Mouse (Mus musculus) liver, embryonic 13.5 days (tissue): ENCODE measurements around the gene Ebf1. TPM values are rescaled to one million over a fixed set of nuclear protein-coding genes. Genes with fewer than 3 reads are reported as not detected.

Experiments used
- ATAC-seq: fragments of 200-750 bp; cut with Nextera tagmentation; 2 replicates; pipeline ENCODE4 v1.8.0; 2017; ENCODE audit warnings: low read depth, mild to moderate bottlenecking, moderate number of reproducible peaks, moderate library complexity
- DNase-seq: peaks from one replicate; pipeline ENCODE4 v3.0.0; 2022
- H3K27ac ChIP-seq: fragments of 300-500 bp; sonication (generic); 2 replicates; pipeline ENCODE4 v1.5.1; 2015; ENCODE audit warnings: moderate library complexity, mild to moderate bottlenecking, inconsistent platforms
- H3K27me3 ChIP-seq: fragments of 300-500 bp; sonication (generic); 2 replicates; pipeline ENCODE4 v1.6.1; 2015; ENCODE audit warnings: mild to moderate bottlenecking, inconsistent platforms
- H3K36me3 ChIP-seq: fragments of 300-500 bp; sonication (generic); 2 replicates; pipeline ENCODE4 v1.6.1; 2015; ENCODE audit warnings: mild to moderate bottlenecking, inconsistent platforms
- H3K4me1 ChIP-seq: fragments of 300-500 bp; sonication (generic); replicated peaks from 2 replicates; pipeline ENCODE4 v1.6.1; 2015; ENCODE audit warnings: inconsistent platforms
- H3K4me2 ChIP-seq: fragments of 300-500 bp; sonication (generic); 2 replicates; pipeline ENCODE4 v1.6.1; 2015; ENCODE audit warnings: inconsistent platforms, mild to moderate bottlenecking, moderate library complexity
- H3K4me3 ChIP-seq: fragments of 300-500 bp; sonication (generic); replicated peaks from 2 replicates; pipeline ENCODE4 v1.5.1; 2015; ENCODE audit warnings: mild to moderate bottlenecking, inconsistent platforms
- H3K9ac ChIP-seq: fragments of 300-500 bp; sonication (generic); 2 replicates; pipeline ENCODE4 v1.6.1; 2015; ENCODE audit warnings: mild to moderate bottlenecking, inconsistent platforms
- H3K9me3 ChIP-seq: fragments of 300-500 bp; sonication (generic); replicated peaks from 2 replicates; pipeline ENCODE4 v1.6.1; 2016; ENCODE audit warnings: inconsistent platforms
- whole genome bisulfite sequencing: fragments of 180-500 bp; shearing (Covaris S2); methylation state at CpG from one replicate; pipeline ENCODE4 v1.1.7; 2015; ENCODE audit not compliant: insufficient replicate concordance; 5-methylcytosine and 5-hydroxymethylcytosine counted together
- polyA plus RNA-seq: library from polyadenylated mRNA; unstranded; fragments of >200 nt; fragmentation: Nextera tagmentation; extraction: Ambion mirVana; gene quantifications from 2 replicates; pipeline ENCODE4 v1.2.1, GENCODE M21; 2015

The Ebf1 gene
- polyA plus RNA-seq, 1 experiment from 2014 or later = 0.31 TPM

GRCm38 (mm10) chr11:44619887-44620693 lies 3.0 kb downstream of the Ebf1 start:
- ATAC-seq (no peak), DNase-seq (no peak)
- H3K36me3 ChIP-seq = no peaks in the 10 kb centered on the region
- peaks cover 76% of the 10 kb centered on the region for H3K27me3 ChIP-seq
- peaks cover 9% of the 10 kb centered on the region; the same call in 1 of the 2 replicates for H3K4me1 ChIP-seq
- peak overlapping the region; percentile 26 for H3K4me2 ChIP-seq
- no peaks in the 10 kb centered on the region for H3K9me3 ChIP-seq
- H3K27ac ChIP-seq = no peak overlapping the region
- 4% methylated on average over 41 of the region's 41 CpGs for WGBS
- peak overlapping the region; percentile 22 for H3K4me3 ChIP-seq
- H3K9ac ChIP-seq = no peak overlapping the region

- DNase-seq = no peak
- Histone ChIP-seq H3K36me3 (no peaks in the 10 kb centered on the region), H3K27me3 (peaks cover 68% of the 10 kb centered on the region), H3K4me3 (no peak overlapping the region), H3K4me2 (no peak overlapping the region), H3K27ac (no peak overlapping the region), H3K9ac (no peak overlapping the region), H3K9me3 (no peaks in the 10 kb centered on the region), H3K4me1 (peaks cover 9% of the 10 kb centered on the region; the same call in 1 of the 2 replicates)
- no peak for ATAC-seq
- WGBS = 36% methylated on average over 19 of the region's 19 CpGs
These were observed 3.8 kb downstream of the Ebf1 start for GRCm38 (mm10) chr11:44620694-44621446.

GRCm38 (mm10) chr11:44621615-44622014 lies 4.5 kb downstream of the Ebf1 start:
- Histone ChIP-seq H3K9ac (no peak overlapping the region), H3K27ac (no peak overlapping the region), H3K4me2 (no peak overlapping the region), H3K4me3 (no peak overlapping the region), H3K27me3 (peaks cover 61% of the 10 kb centered on the region), H3K36me3 (no peaks in the 10 kb centered on the region), H3K9me3 (no peaks in the 10 kb centered on the region), H3K4me1 (peaks cover 7% of the 10 kb centered on the region; the same call in 1 of the 2 replicates)
- WGBS = 55% methylated on average over 10 of the region's 10 CpGs
- ATAC-seq (no peak), DNase-seq (no peak)

- Histone ChIP-seq H3K4me3 (no peak overlapping the region), H3K9ac (no peak overlapping the region), H3K4me2 (no peak overlapping the region), H3K27ac (no peak overlapping the region), H3K4me1 (peaks cover 3% of the 10 kb centered on the region; the same call in 1 of the 2 replicates), H3K27me3 (peaks cover 55% of the 10 kb centered on the region), H3K36me3 (no peaks in the 10 kb centered on the region), H3K9me3 (no peaks in the 10 kb centered on the region)
- ATAC-seq (no peak), DNase-seq (no peak)
- 39% methylated on average over 11 of the region's 11 CpGs for WGBS
These were observed 5.1 kb downstream of the Ebf1 start for GRCm38 (mm10) chr11:44622023-44622731.

- Histone ChIP-seq H3K9me3 (no peaks in the 10 kb centered on the region), H3K9ac (no peak overlapping the region), H3K4me1 (no peaks in the 10 kb centered on the region), H3K27ac (no peak overlapping the region), H3K4me2 (no peak overlapping the region), H3K36me3 (no peaks in the 10 kb centered on the region), H3K4me3 (no peak overlapping the region), H3K27me3 (peaks cover 36% of the 10 kb centered on the region)
- ATAC-seq (no peak), DNase-seq (no peak)
- 42% methylated on average over 5 of the region's 5 CpGs for WGBS
These were observed 7.4 kb downstream of the Ebf1 start for GRCm38 (mm10) chr11:44624564-44624963.

- ATAC-seq (no peak), DNase-seq (no peak)
- no peaks in the 10 kb centered on the region for H3K36me3 ChIP-seq
- H3K27me3 ChIP-seq = peaks cover 21% of the 10 kb centered on the region
- no peak overlapping the region for H3K27ac ChIP-seq
- no peaks in the 10 kb centered on the region for H3K9me3 ChIP-seq
- H3K9ac ChIP-seq = no peak overlapping the region
- no peak overlapping the region for H3K4me3 ChIP-seq
- H3K4me2 ChIP-seq = no peak overlapping the region
- H3K4me1 ChIP-seq = no peaks in the 10 kb centered on the region
- 72% methylated on average over 10 of the region's 10 CpGs for WGBS
These were observed 8.9 kb downstream of the Ebf1 start for GRCm38 (mm10) chr11:44626065-44626464.

GRCm38 (mm10) chr11:44628412-44628811 lies 11.3 kb downstream of the Ebf1 start:
- no peak for ATAC-seq
- 55% methylated on average over 4 of the region's 4 CpGs for WGBS
- Histone ChIP-seq H3K4me3 (no peak overlapping the region), H3K36me3 (no peaks in the 10 kb centered on the region), H3K9me3 (no peaks in the 10 kb centered on the region), H3K4me2 (no peak overlapping the region), H3K27me3 (peaks cover 6% of the 10 kb centered on the region; the same call in 1 of the 2 replicates), H3K4me1 (no peaks in the 10 kb centered on the region), H3K27ac (no peak overlapping the region), H3K9ac (no peak overlapping the region)
- DNase-seq = no peak

GRCm38 (mm10) chr11:44632064-44632968 lies 15.2 kb downstream of the Ebf1 start:
- 66% methylated on average over 15 of the region's 15 CpGs for WGBS
- ATAC-seq (no peak), DNase-seq (no peak)
- H3K4me2 ChIP-seq = no peak overlapping the region
- no peak overlapping the region for H3K4me3 ChIP-seq
- no peak overlapping the region for H3K27ac ChIP-seq
- no peaks in the 10 kb centered on the region for H3K4me1 ChIP-seq
- no peaks in the 10 kb centered on the region for H3K36me3 ChIP-seq
- H3K9me3 ChIP-seq = no peaks in the 10 kb centered on the region
- H3K9ac ChIP-seq = no peak overlapping the region
- peaks cover 4% of the 10 kb centered on the region; the same call in 1 of the 2 replicates for H3K27me3 ChIP-seq

- ATAC-seq = no peak
- no peak overlapping the region for H3K27ac ChIP-seq
- no peak overlapping the region for H3K4me2 ChIP-seq
- peaks cover 2% of the 10 kb centered on the region; the same call in 1 of the 2 replicates for H3K27me3 ChIP-seq
- 59% methylated on average over 2 of the region's 2 CpGs for WGBS
- H3K4me3 ChIP-seq = no peak overlapping the region
- no peaks in the 10 kb centered on the region for H3K9me3 ChIP-seq
- no peaks in the 10 kb centered on the region for H3K4me1 ChIP-seq
- no peak overlapping the region for H3K9ac ChIP-seq
- H3K36me3 ChIP-seq = no peaks in the 10 kb centered on the region
- DNase-seq = no peak
These were observed 16.0 kb downstream of the Ebf1 start for GRCm38 (mm10) chr11:44633001-44633693.

- H3K27ac ChIP-seq = no peak overlapping the region
- H3K27me3 ChIP-seq = no peaks in the 10 kb centered on the region
- ATAC-seq (no peak), DNase-seq (no peak)
- H3K4me3 ChIP-seq = no peak overlapping the region
- H3K4me1 ChIP-seq = no peaks in the 10 kb centered on the region
- no peak overlapping the region for H3K4me2 ChIP-seq
- H3K36me3 ChIP-seq = no peaks in the 10 kb centered on the region
- no peak overlapping the region for H3K9ac ChIP-seq
- H3K9me3 ChIP-seq = no peaks in the 10 kb centered on the region
- 76% methylated on average over 6 of the region's 6 CpGs for WGBS
These were observed 17.6 kb downstream of the Ebf1 start for GRCm38 (mm10) chr11:44634552-44635193.
